Mouse (Mus musculus) liver, postnatal 0 days (tissue): ENCODE data around the gene Irf1.

Experiments used
- CTCF ChIP-seq: sonication (generic); IDR thresholded peaks from 2 replicates; pipeline ENCODE4 v1.5.1; 2016; ENCODE audit warnings: antibody characterized with exemption, low read depth
- EP300 ChIP-seq: IDR thresholded peaks from 2 replicates; pipeline ENCODE4 v1.6.1; 2016; ENCODE audit warnings: antibody characterized with exemption, low read depth, mild to moderate bottlenecking

- TF ChIP-seq CTCF (peak; percentile 63), EP300 (no peak)
These were observed 10.9 kb upstream of the Irf1 start for GRCm38 (mm10) chr11:53758791-53759351.
